Mouse (Mus musculus): ENCODE results near the gene Gm13694. TPM values are rescaled to one million over a fixed set of nuclear protein-coding genes. Genes with fewer than 3 reads are reported as not detected.
"Not testable (repeated sequence)": the region's sequence is repeated elsewhere in the genome, so short reads cannot be mapped to it uniquely, and the experiment has no call there.

The Gm13694 gene
- polyA plus RNA-seq, 1 experiment from 2014 or later = not detected

GRCm38 (mm10) chr2:83994526-83994925 is 15.8 kb downstream of the Gm13694 start:
- 100% methylated on average over 1 of the region's 3 CpGs for WGBS
- not testable (repeated sequence) for H3K36me3 ChIP-seq, H3K4me3 ChIP-seq

GRCm38 (mm10) chr2:84008913-84009312 is 30.2 kb downstream of the Gm13694 start:
- no peak overlapping the region for H3K4me3 ChIP-seq
- no peak overlapping the region for H3K9ac ChIP-seq
- H3K4me1 ChIP-seq (replicated peaks) = no peaks in the 10 kb centered on the region
- ATAC-seq (ENCODE audit: low FRiP score, low read depth) = no peak
- no peak overlapping the region for H3K4me2 ChIP-seq
- 57% methylated on average over 1 of the region's 1 CpGs for WGBS
- H3K27me3 ChIP-seq = no peaks in the 10 kb centered on the region
- H3K27ac ChIP-seq (replicated peaks) = no peak overlapping the region
- H3K36me3 ChIP-seq = no peaks in the 10 kb centered on the region
- H3K9me3 ChIP-seq = no peaks in the 10 kb centered on the region

More at GRCm38 (mm10) chr2:83994526-83994925, 15.8 kb downstream of the Gm13694 start:
- not testable (repeated sequence) for H3K9ac ChIP-seq; H3K9me3 ChIP-seq; H3K4me2 ChIP-seq; H3K4me1 ChIP-seq (replicated peaks); H3K27me3 ChIP-seq; ATAC-seq (ENCODE audit: low FRiP score, low read depth); H3K27ac ChIP-seq (replicated peaks)

DNA sequence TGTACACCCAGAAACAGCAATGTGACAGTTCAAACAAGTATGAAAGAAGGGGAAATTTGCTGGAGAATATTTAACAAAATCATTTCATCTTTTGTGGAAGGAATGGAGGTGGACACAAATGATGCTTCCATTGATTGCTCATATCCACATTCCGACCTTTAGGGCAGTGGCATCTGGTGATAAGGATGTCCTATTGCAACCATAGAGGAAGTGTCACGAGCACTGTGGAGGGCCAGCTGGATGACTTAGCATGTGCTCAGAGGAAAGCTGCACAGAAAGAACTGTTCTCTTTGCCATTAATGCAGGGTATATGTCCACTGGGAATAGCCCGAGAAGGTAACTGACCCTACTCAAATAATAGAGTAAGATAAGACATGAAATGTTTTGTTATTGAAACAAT is 31.1 kb downstream of the Gm13694 start:
- WGBS = 78% methylated on average over 3 of the region's 3 CpGs

GRCm38 (mm10) chr2:84014572-84014971 is 35.8 kb downstream of the Gm13694 start:
- 82% methylated on average over 6 of the region's 6 CpGs for WGBS
- Histone ChIP-seq H3K27me3 (no peaks in the 10 kb centered on the region), H3K4me3 (no peak overlapping the region), H3K9me3 (no peaks in the 10 kb centered on the region), H3K4me2 (no peak overlapping the region), H3K36me3 (no peaks in the 10 kb centered on the region), H3K4me1 (replicated peaks) (no peaks in the 10 kb centered on the region), H3K27ac (replicated peaks) (no peak overlapping the region), H3K9ac (no peak overlapping the region)
- ATAC-seq (ENCODE audit: low FRiP score, low read depth) = no peak

More for the DNA sequence above, 31.1 kb downstream of the Gm13694 start:
- no peak for ATAC-seq (ENCODE audit: low FRiP score, low read depth)
- Histone ChIP-seq H3K4me3 (no peak overlapping the region), H3K9me3 (no peaks in the 10 kb centered on the region), H3K27ac (replicated peaks) (no peak overlapping the region), H3K4me2 (no peak overlapping the region), H3K36me3 (no peaks in the 10 kb centered on the region), H3K4me1 (replicated peaks) (no peaks in the 10 kb centered on the region), H3K27me3 (no peaks in the 10 kb centered on the region), H3K9ac (no peak overlapping the region)

DNA sequence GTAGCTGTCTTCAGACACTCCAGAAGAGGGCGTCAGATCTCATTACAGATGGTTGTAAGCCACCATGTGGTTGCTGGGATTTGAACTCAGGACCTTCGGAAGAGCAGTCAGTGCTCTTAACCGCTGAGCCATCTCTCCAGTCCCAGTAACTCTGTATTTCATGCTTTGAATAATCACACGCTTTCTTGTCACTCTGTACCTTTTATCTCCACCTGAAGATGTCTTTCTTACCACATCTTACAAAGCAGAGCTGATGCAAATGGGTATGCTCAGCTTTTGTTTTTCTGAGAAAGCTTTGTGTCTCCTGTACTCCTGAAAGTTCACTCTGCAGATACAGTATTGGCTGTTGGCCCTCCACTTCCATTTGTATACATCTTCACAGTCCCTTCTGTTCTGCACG is 37.6 kb downstream of the Gm13694 start:
- 74% methylated on average over 5 of the region's 5 CpGs for WGBS
- H3K4me3 ChIP-seq; ATAC-seq (ENCODE audit: low FRiP score, low read depth); H3K27ac ChIP-seq (replicated peaks); H3K9me3 ChIP-seq; H3K27me3 ChIP-seq; H3K4me1 ChIP-seq (replicated peaks); H3K4me2 ChIP-seq; H3K9ac ChIP-seq; H3K36me3 ChIP-seq: not testable (repeated sequence)

DNA sequence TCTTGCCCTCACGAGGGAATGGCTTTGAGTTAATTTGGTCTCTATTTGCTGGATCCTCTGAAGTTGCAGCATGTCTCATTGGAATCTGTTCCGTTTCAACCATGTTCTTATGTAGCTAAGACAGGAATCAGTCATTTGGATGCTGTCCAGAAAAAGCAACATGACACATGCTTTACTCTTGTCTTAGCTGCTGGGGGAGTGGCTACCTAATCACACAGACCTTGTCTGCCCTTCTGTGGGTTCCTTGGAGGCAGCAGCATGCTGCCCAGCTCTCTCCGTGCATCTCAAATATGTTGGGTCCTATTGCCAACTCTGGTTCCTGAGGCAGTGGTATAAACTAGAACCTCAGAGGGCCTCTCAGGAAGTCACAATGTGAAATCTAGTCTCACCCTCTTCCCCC is 39.6 kb downstream of the Gm13694 start:
- Histone ChIP-seq H3K9me3 (no peaks in the 10 kb centered on the region), H3K4me3 (no peak overlapping the region), H3K4me2 (no peak overlapping the region), H3K4me1 (replicated peaks) (no peaks in the 10 kb centered on the region), H3K27ac (replicated peaks) (no peak overlapping the region), H3K27me3 (no peaks in the 10 kb centered on the region), H3K36me3 (no peaks in the 10 kb centered on the region), H3K9ac (no peak overlapping the region)
- no peak for ATAC-seq (ENCODE audit: low FRiP score, low read depth)
- 78% methylated on average over 3 of the region's 3 CpGs for WGBS

- Histone ChIP-seq H3K27me3 (no peaks in the 10 kb centered on the region), H3K9me3 (no peaks in the 10 kb centered on the region), H3K27ac (replicated peaks) (no peak overlapping the region), H3K4me2 (no peak overlapping the region), H3K36me3 (no peaks in the 10 kb centered on the region), H3K9ac (no peak overlapping the region), H3K4me3 (no peak overlapping the region), H3K4me1 (replicated peaks) (no peaks in the 10 kb centered on the region)
- 77% methylated on average over 8 of the region's 8 CpGs for WGBS
- no peak for ATAC-seq (ENCODE audit: low FRiP score, low read depth)
Observed at GRCm38 (mm10) chr2:84019519-84020305, 41.0 kb downstream of the Gm13694 start.

DNA sequence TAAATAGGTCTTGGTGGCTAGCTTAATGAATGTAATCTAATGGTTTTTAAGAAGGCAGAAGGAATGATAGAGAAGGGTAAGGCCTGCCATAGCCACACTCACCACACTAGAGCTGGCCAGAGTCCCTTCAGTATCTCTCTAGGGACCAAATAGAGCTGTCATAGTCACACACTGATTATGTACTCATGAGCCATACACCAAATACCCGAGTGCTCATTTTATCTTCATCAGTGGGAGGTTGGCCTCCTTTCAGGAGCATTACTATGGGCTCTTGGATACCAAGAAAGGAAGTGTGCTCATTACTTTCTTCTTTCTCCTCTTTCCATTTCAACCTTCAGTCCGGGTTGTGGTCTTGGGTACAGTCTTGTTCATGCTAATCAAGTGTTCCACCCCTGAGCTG is 43.2 kb downstream of the Gm13694 start:
- H3K4me2 ChIP-seq = no peak overlapping the region
- no peak overlapping the region for H3K9ac ChIP-seq
- H3K4me1 ChIP-seq (replicated peaks) = 0 out of 2 replicates have a peak, but pooled peaks cover 2% of the 10 kb centered on the region
- H3K27me3 ChIP-seq = no peaks in the 10 kb centered on the region
- no peak overlapping the region for H3K27ac ChIP-seq (replicated peaks)
- no peaks in the 10 kb centered on the region for H3K9me3 ChIP-seq
- H3K4me3 ChIP-seq = no peak overlapping the region
- no peak for ATAC-seq (ENCODE audit: low FRiP score, low read depth)
- no peaks in the 10 kb centered on the region for H3K36me3 ChIP-seq
- 82% methylated on average over 2 of the region's 2 CpGs for WGBS

DNA sequence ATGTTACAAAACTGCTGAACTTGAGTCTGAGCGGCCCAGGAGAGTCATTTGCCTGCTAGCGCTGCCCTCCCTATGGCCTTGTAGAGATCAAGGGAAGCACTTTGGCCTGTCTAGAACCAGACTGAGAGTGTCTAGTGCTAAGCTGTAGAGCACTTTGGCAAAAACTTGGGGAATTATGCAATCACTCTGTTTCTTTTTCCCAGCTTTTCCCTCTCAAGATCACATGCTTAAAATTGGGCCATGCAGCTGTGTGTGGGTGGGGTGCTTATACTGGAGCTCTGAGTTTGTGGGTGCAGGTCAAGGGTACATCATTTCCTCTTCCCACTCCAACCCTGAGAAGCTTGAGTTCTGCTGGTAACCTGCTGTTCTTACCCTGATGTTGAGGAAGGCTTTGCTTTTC is 44.2 kb downstream of the Gm13694 start:
- Histone ChIP-seq H3K4me3 (no peak overlapping the region), H3K4me1 (replicated peaks) (0 out of 2 replicates have a peak, but pooled peaks cover 2% of the 10 kb centered on the region), H3K27me3 (no peaks in the 10 kb centered on the region), H3K27ac (replicated peaks) (no peak overlapping the region), H3K4me2 (no peak overlapping the region), H3K36me3 (no peaks in the 10 kb centered on the region), H3K9ac (no peak overlapping the region), H3K9me3 (no peaks in the 10 kb centered on the region)
- 95% methylated on average over 2 of the region's 2 CpGs for WGBS
- ATAC-seq (ENCODE audit: low FRiP score, low read depth) = no peak

GRCm38 (mm10) chr2:84023319-84023718 is 44.6 kb downstream of the Gm13694 start:
- Histone ChIP-seq H3K9ac (no peak overlapping the region), H3K4me1 (replicated peaks) (0 out of 2 replicates have a peak, but pooled peaks cover 2% of the 10 kb centered on the region), H3K36me3 (no peaks in the 10 kb centered on the region), H3K9me3 (no peaks in the 10 kb centered on the region), H3K4me3 (no peak overlapping the region), H3K4me2 (no peak overlapping the region), H3K27ac (replicated peaks) (no peak overlapping the region), H3K27me3 (no peaks in the 10 kb centered on the region)
- 86% methylated on average over 2 of the region's 2 CpGs for WGBS
- ATAC-seq (ENCODE audit: low FRiP score, low read depth) = no peak

- Histone ChIP-seq H3K4me1 (replicated peaks) (0 out of 2 replicates have a peak, but pooled peaks cover 2% of the 10 kb centered on the region), H3K27ac (replicated peaks) (no peak overlapping the region), H3K9me3 (no peaks in the 10 kb centered on the region), H3K9ac (no peak overlapping the region), H3K4me3 (no peak overlapping the region), H3K27me3 (no peaks in the 10 kb centered on the region), H3K4me2 (no peak overlapping the region), H3K36me3 (no peaks in the 10 kb centered on the region)
- no peak for ATAC-seq (ENCODE audit: low FRiP score, low read depth)
- 59% methylated on average over 4 of the region's 4 CpGs for WGBS
Observed at GRCm38 (mm10) chr2:84025217-84025616, 46.5 kb downstream of the Gm13694 start.

Measured in hindbrain, embryonic 15.5 days (tissue).